Mouse (Mus musculus) stomach, postnatal 0 days (tissue): ENCODE measurements around the gene Wdr47. TPM values are rescaled to one million over a fixed set of nuclear protein-coding genes. Genes with fewer than 3 reads are reported as not detected.

ENCODE experiments used
- ATAC-seq: fragments of 200-750 bp; cut with Nextera tagmentation; 2 replicates; pipeline ENCODE4 v1.8.0; 2017; ENCODE audit not compliant: low FRiP score, low TSS enrichment
- DNase-seq: peaks from one replicate; pipeline ENCODE4 v3.0.0-alpha.2; 2016; ENCODE audit warnings: low spot score
- H3K27ac ChIP-seq: fragments of 300-500 bp; sonication (generic); replicated peaks from 2 replicates; pipeline ENCODE4 v1.5.1; 2014; ENCODE audit warnings: mild to moderate bottlenecking, control low read depth
- H3K27me3 ChIP-seq: fragments of 300-500 bp; sonication (generic); 2 replicates; pipeline ENCODE4 v1.6.1; 2014; ENCODE audit warnings: low read length; ENCODE audit not compliant: control insufficient read depth, insufficient read depth
- H3K36me3 ChIP-seq: fragments of 300-500 bp; sonication (generic); 2 replicates; pipeline ENCODE4 v1.6.1; 2014; ENCODE audit warnings: low read length, mixed read lengths; ENCODE audit not compliant: control insufficient read depth, insufficient read depth
- H3K4me1 ChIP-seq: fragments of 300-500 bp; sonication (generic); replicated peaks from 2 replicates; pipeline ENCODE4 v1.6.1; 2014; ENCODE audit warnings: antibody characterized with exemption; ENCODE audit not compliant: control insufficient read depth, insufficient read depth
- H3K4me2 ChIP-seq: fragments of 300-500 bp; sonication (generic); replicated peaks from 2 replicates; pipeline ENCODE4 v1.6.1; 2014; ENCODE audit warnings: low read depth, mild to moderate bottlenecking, control low read depth, moderate library complexity
- H3K4me3 ChIP-seq: fragments of 300-500 bp; sonication (generic); 2 replicates; pipeline ENCODE4 v1.5.1; 2014; ENCODE audit warnings: low read depth, low read length, control low read depth
- H3K9ac ChIP-seq: fragments of 300-500 bp; sonication (generic); 2 replicates; pipeline ENCODE4 v1.6.1; 2014; ENCODE audit warnings: mild to moderate bottlenecking, low read length, control low read depth, mixed read lengths
- H3K9me3 ChIP-seq: fragments of 300-500 bp; sonication (generic); 2 replicates; pipeline ENCODE4 v1.6.1; 2016; ENCODE audit warnings: low read length; ENCODE audit not compliant: control insufficient read depth
- CTCF ChIP-seq: IDR thresholded peaks from 2 replicates; pipeline ENCODE4 v1.5.1; 2016; ENCODE audit warnings: antibody characterized with exemption, low read depth, mild to moderate bottlenecking, moderate library complexity
- EP300 ChIP-seq: optimal IDR thresholded peaks from 2 replicates; pipeline ENCODE3; 2016; ENCODE audit warnings: antibody characterized with exemption
- WGBS: fragments of 180-500 bp; shearing (Covaris S2); extraction: QIAGEN DNeasy Blood & Tissue Kit; methylation state at CpG from one replicate; pipeline ENCODE4 v1.1.7; 2014; 5-methylcytosine and 5-hydroxymethylcytosine counted together
- microRNA-seq: library from miRNA; unstranded; fragments of <30 nt; microRNA quantifications from one replicate; pipeline ENCODE4, GENCODE M21; 2016
- polyA plus RNA-seq: library from polyadenylated mRNA; unstranded; fragments of >200 nt; fragmentation: Nextera tagmentation; extraction: Ambion mirVana; gene quantifications from 2 replicates; pipeline ENCODE4 v1.2.1, GENCODE M21; 2015

Wdr47 gene
- polyA plus RNA-seq, 1 experiment from 2014 or later = 5.3 TPM

- TF ChIP-seq CTCF (no peak), EP300 (no peak)
- H3K27me3 ChIP-seq = no peaks in the 10 kb centered on the region
- no peak overlapping the region for H3K4me3 ChIP-seq
- H3K9ac ChIP-seq = no peak overlapping the region
- no peak for ATAC-seq
- no peak overlapping the region for H3K4me2 ChIP-seq
- WGBS = 76% methylated on average over 6 of the region's 6 CpGs
- DNase-seq = no peak
- no peaks in the 10 kb centered on the region for H3K9me3 ChIP-seq
- no peaks in the 10 kb centered on the region for H3K4me1 ChIP-seq
- H3K27ac ChIP-seq = no peak overlapping the region
- peaks cover 16% of the 10 kb centered on the region; the same call in 1 of the 2 replicates for H3K36me3 ChIP-seq
Measured at GRCm38 (mm10) chr3:108689015-108689441, 97.9 kb downstream of the Wdr47 start.

- no peak for ATAC-seq
- Histone ChIP-seq H3K27ac (no peak overlapping the region), H3K4me3 (no peak overlapping the region)
Measured at GRCm38 (mm10) chr3:108689446-108689845, 98.4 kb downstream of the Wdr47 start.

GRCm38 (mm10) chr3:108689979-108690378 lies 98.9 kb downstream of the Wdr47 start:
- DNase-seq (no peak), ATAC-seq (no peak)
- Histone ChIP-seq H3K27ac (no peak overlapping the region), H3K9me3 (no peaks in the 10 kb centered on the region), H3K27me3 (no peaks in the 10 kb centered on the region), H3K4me2 (no peak overlapping the region), H3K9ac (no peak overlapping the region), H3K36me3 (peaks cover 16% of the 10 kb centered on the region; the same call in 1 of the 2 replicates), H3K4me1 (no peaks in the 10 kb centered on the region), H3K4me3 (no peak overlapping the region)
- no peak for TF ChIP-seq EP300
- TF ChIP-seq CTCF = no peak
- WGBS = 58% methylated on average over 4 of the region's 4 CpGs

More at GRCm38 (mm10) chr3:108689446-108689845, 98.4 kb downstream of the Wdr47 start:
- no peaks in the 10 kb centered on the region for H3K9me3 ChIP-seq
- DNase-seq = no peak
- no peak for TF ChIP-seq CTCF
- no peak for TF ChIP-seq EP300
- 68% methylated on average over 8 of the region's 8 CpGs for WGBS
- no peaks in the 10 kb centered on the region for H3K27me3 ChIP-seq
- no peaks in the 10 kb centered on the region for H3K4me1 ChIP-seq
- no peak overlapping the region for H3K4me2 ChIP-seq
- no peak overlapping the region for H3K9ac ChIP-seq
- peaks cover 16% of the 10 kb centered on the region; the same call in 1 of the 2 replicates for H3K36me3 ChIP-seq

GRCm38 (mm10) chr3:108694321-108694720 lies 103.2 kb downstream of the Wdr47 start:
- H3K4me3 ChIP-seq = no peak overlapping the region
- DNase-seq (no peak), ATAC-seq (peak; percentile 38; the same call in 1 of the 2 replicates)
- H3K4me1 ChIP-seq = no peaks in the 10 kb centered on the region
- H3K27me3 ChIP-seq = no peaks in the 10 kb centered on the region
- no peak for TF ChIP-seq EP300
- TF ChIP-seq CTCF = no peak
- peaks cover 7% of the 10 kb centered on the region; the same call in 1 of the 2 replicates for H3K36me3 ChIP-seq
- no peaks in the 10 kb centered on the region for H3K9me3 ChIP-seq
- H3K27ac ChIP-seq = no peak overlapping the region
- H3K9ac ChIP-seq = no peak overlapping the region
- WGBS = 60% methylated on average over 9 of the region's 9 CpGs
- no peak overlapping the region for H3K4me2 ChIP-seq

Small RNA genes lying within 50 kb of the gene (microRNA-seq; reads per million reads assigned to microRNA genes)
- gene Gm22860 = not detected

Other genes starting within 250 kb of the Wdr47 start
- gene Mybphl, start 226.4 kb upstream of the Wdr47 start, polyA plus RNA-seq = not detected in 2 replicates
- 7.7 and 8.3 TPM in 2 replicates for gene Psrc1, start 207.4 kb upstream of the Wdr47 start, polyA plus RNA-seq
- 7.5 and 9.7 TPM in 2 replicates for gene Celsr2, start 175.7 kb upstream of the Wdr47 start, polyA plus RNA-seq
- 99.5 and 102 TPM in 2 replicates for gene Sars, start 146.1 kb upstream of the Wdr47 start, polyA plus RNA-seq
- 0.34 TPM in 1 of 2 replicates, not detected in the other for gene 1700013F07Rik, start 57.1 kb upstream of the Wdr47 start, polyA plus RNA-seq
- gene 5330417C22Rik, start 54.7 kb upstream of the Wdr47 start, polyA plus RNA-seq = 30.8 and 32.0 TPM in 2 replicates
- gene Tmem167b, start 28.8 kb upstream of the Wdr47 start, polyA plus RNA-seq = 29.9 and 33.0 TPM in 2 replicates
- 40.0 and 42.2 TPM in 2 replicates for gene Taf13, start 19.6 kb upstream of the Wdr47 start, polyA plus RNA-seq
- 53.8 and 60.9 TPM in 2 replicates for gene Clcc1, start 62.6 kb downstream of the Wdr47 start, polyA plus RNA-seq
- gene Gpsm2, start 131.0 kb downstream of the Wdr47 start, polyA plus RNA-seq = 31.1 and 32.0 TPM in 2 replicates
- gene Aknad1, start 148.4 kb downstream of the Wdr47 start, polyA plus RNA-seq = 0.30 and 0.85 TPM in 2 replicates
- 38.6 and 39.3 TPM in 2 replicates for gene Stxbp3, start 249.2 kb downstream of the Wdr47 start, polyA plus RNA-seq